Mouse (Mus musculus) ES-Bruce4 (cell line): ENCODE measurements around the gene Med24.

Experiments used
- CTCF ChIP-seq: IDR thresholded peaks from one replicate; pipeline ENCODE4 v1.8.1; 2011; ENCODE audit warnings: low read depth, low read length
- EP300 ChIP-seq: IDR thresholded peaks from 2 replicates; pipeline ENCODE4 v1.6.1; 2011; ENCODE audit warnings: low read depth, low read length; ENCODE audit not compliant: insufficient read depth
- POLR2A ChIP-seq: IDR thresholded peaks from one replicate; pipeline ENCODE4 v1.8.1; 2011; ENCODE audit warnings: low read length; ENCODE audit not compliant: insufficient read depth

DNA sequence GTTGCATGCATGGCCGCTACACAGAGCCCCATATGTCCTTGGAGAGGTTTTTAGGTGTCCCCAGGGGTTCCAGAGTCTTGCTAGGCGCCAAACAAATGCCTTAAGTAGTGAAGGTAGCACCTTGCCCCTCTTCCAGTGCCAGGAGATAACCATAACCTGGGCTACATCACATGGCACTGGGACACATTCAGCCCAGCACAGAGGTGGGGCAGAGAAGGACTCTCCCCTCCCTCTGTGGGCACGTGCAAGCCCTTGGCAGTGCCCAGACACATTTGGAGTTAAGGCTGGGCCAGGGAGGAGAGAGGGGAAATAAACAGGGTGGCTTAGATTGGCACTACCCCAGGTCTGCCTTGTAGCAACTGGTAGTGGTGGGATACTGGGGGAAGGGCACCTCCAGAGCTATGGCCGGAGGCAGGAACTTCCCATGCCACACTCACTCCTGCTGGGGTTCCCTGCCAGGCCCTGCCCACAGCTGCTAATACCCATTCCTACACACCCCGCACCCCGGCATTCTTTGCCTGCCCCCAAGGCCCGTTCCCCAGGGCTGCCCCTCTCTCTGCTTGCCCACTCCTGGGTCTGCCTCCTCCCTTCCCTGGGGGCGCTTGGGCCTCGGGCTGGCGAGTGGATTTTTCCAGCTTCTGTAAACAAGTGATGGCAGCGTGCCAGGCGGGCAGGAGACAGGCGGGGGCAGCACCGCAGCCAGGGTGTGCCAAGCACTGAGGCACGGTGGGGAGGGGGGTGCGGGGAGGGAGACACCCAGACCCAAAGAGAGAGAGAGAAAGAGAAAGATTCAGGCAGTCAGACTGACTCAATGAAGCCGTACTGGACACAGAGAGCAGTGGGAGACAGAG is 21.3 kb upstream of the Med24 start:
- TF ChIP-seq CTCF = no peak
- TF ChIP-seq EP300 = no peak
- no peak for TF ChIP-seq POLR2A
